Mouse (Mus musculus): ENCODE measurements around the gene U2af2.

DNA sequence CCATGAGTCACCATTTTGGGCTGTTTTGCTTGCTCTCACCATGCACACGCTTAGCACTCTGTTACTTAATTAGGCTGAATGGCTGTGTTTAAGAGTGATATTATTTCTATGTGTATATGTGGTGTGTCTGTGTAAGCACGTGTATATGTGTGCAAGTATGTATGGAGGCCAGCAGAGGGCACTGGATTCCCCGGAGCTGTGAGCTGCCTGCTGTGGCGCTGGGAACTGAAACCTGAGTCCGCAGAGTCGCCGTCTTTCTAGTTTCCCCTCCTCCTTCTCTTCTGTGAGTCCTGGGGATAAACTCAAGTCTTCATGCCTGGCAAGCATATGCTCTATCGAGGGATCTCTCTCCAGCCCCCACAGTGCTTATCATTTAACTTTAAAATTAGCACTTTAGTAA lies 47.4 kb downstream of the U2af2 start:
- TF ChIP-seq CTCF (IDR thresholded peaks at IDR 0.05; ENCODE audit: borderline replicate concordance, control insufficient read depth, extremely low read depth, insufficient read depth, low read length, poor library complexity) (no peak), POLR2A (IDR thresholded peaks at IDR 0.05; ENCODE audit: control insufficient read depth, extremely low read depth, insufficient read depth, low read length, poor library complexity) (no peak)
